Mouse (Mus musculus) embryonic stem cell, embryonic (primary cell): ENCODE data around the gene Arhgef38.

ENCODE experiments used
- CTCF ChIA-PET, 4 experiments: fragments of 300-600 bp in 2 of 4; fragments of 350-600 bp in 2 of 4; sonication (Branson Sonifier 250); formaldehyde crosslinking; loops; one replicate each; lab custom pipeline; 2022; ENCODE audit warnings: inconsistent platforms in 2 of 4; lab: Charles Lee
- POLR2A ChIA-PET, 4 experiments: fragments of 300-600 bp in 2 of 4; fragments of 350-600 bp in 2 of 4; sonication (Branson Sonifier 250); formaldehyde crosslinking; loops; one replicate each; lab custom pipeline; 2022; ENCODE audit warnings: antibody characterized with exemption in 4 of 4, inconsistent platforms in 1 of 4; lab: Charles Lee

Arhgef38 gene

DNA sequence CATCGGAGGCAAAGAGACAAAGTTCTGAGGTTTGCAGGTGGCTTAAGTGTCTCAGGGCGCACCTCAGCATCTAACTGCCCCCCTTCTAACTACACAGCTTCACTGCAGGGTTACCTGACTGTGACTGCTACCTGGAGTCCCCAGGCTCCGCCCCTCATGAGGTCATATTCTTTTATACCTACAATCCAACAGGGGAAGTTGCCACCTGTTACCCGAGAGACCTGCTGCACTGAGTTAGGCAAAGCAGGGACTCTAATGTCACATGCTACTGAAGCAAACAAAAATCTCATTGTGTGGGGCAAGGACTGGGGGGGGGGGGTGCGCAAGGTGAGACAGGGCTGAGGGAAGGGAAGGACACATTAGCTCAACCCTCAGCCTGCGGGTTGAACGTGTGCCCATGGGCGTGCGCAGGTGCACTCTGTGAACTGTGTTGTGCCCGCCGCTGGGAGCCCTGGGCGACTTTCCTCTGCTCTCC is at the start of gene Arhgef38:
Arhgef38 (minus strand) TSS at position 129 of the 475 bp plus-strand sequence.
- CTCF ChIA-PET: interaction anchor here in 2 of 4 experiments (0.6 to 1.0 kb wide), 2 partner anchors 11 to 80 kb away, joined by 3 to 8 read pairs; no protein-coding TSS in a partner anchor
- POLR2A ChIA-PET: interaction anchor here in 1 of 4 experiments (0.8 kb wide), 1 partner anchor 34 kb away, joined by 5 read pairs; no protein-coding TSS in a partner anchor

DNA sequence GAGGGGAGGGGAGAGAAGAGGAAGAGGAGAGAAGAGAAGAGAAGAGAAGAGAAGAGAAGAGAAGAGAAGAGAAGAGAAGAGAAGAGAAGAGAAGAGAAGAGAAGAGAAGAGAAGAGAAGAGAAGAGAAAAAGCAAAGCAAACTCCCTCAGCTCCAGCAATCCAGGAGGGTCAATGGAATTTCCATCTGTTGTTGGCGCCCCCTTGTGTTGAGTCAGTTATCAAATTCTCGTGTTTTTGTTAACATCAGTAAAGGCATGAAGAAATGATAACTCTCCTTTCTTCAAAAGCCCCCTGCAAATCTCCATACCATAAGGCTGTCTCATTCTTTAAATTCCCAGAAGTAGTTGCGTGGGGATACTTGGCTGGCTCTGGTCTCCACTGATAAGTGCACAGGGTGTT is 37.1 kb upstream of the Arhgef38 start:
- ChIA-PET CTCF (interaction anchor here (0.6 to 2.2 kb wide), 9 partner anchors 13 to 525 kb away, joined by 3 to 8 read pairs (median 4); partner anchors contain the start of gene Npnt (in 1 of the 4)), POLR2A (interaction anchor here in 2 of 4 experiments (0.6 to 0.7 kb wide), 2 partner anchors 45 to 737 kb away, joined by 3 read pairs; no protein-coding TSS in a partner anchor)

DNA sequence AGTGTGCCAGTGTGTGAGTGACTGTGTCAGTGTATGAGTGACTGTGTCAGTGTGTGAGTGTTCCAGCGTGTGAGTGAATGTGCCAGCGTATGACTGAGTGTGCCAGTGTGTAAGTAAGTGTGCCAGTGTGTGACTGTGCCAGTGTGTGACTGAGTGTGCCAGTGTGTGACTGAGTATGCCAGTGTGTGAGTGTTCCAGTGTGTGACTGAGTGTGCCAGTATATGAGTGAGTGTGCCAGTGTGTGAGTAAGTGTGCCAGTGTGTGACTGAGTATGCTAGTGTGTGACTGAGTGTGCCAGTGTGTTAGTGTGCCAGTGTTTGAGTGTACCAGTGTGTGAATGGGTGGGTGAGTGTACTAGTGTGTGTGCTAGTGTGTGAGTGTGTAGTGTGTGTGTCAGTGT is 24.1 kb upstream of the Arhgef38 start:
- CTCF ChIA-PET: no interaction called here
- POLR2A ChIA-PET: no interaction called here

DNA sequence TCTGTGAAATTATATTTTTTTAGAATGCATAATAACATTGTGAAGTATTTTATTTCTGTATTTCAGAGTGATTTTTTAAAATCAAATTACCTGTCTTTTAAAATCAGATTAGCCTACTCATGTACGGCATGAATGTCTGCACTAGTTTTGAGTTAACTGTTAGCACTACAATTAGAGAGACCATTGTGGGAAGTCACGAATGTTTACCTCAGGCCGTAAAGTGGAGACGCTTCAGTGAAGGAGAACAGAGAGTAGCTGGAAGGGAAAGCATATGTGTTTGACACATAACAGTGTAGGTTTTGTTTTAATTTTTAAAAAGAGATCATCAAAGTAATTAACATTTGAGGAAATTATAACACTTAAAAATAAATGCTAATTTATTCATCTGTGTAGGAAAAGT is 21.1 kb upstream of the Arhgef38 start:
- POLR2A ChIA-PET: no interaction called here
- CTCF ChIA-PET: no interaction called here

DNA sequence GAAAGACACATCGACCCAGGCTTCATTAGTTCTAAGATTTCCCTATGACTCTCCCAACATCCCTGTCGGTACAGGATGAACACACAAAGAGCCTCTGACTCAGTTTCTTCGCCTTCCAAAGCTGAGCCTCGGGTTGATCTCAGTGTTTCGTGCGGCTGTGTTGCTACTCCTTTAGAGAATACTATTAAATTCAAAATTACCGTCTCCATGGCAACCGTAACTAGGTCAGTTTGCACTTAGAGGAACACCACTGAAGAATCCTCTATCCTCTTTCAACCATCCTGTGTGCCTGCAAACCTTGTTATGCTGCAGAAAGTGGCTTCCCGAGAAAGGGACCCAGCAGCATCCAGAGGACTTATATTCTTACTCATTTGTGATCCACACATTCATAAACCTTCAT is 9.3 kb upstream of the Arhgef38 start:
- ChIA-PET POLR2A (no interaction called here), CTCF (no interaction called here)

DNA sequence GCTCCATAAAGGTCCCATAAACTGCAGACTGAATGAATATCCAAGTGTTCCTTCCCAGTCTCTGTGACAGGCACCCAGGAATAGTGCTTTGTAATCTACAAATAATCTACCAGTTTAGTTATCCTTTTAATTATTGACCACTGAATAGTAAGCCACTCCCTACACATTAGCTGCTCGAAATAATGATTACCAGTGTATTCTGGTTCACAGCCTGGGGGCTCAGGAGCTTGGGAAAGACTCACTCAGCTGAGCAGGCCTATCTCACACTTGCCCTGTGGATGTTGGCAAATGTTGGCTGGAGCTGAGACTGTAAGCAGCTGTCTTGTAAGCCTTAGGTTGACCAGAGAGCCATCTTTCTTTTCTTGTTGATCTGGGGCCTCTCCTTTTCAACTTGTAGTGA is 7.2 kb upstream of the Arhgef38 start:
- ChIA-PET CTCF (no interaction called here), POLR2A (interaction anchor here in 1 of 4 experiments (1.8 kb wide), 1 partner anchor 150 kb away, joined by 4 read pairs; the partner anchor contains the start of genes Gstcd and Ints12)

DNA sequence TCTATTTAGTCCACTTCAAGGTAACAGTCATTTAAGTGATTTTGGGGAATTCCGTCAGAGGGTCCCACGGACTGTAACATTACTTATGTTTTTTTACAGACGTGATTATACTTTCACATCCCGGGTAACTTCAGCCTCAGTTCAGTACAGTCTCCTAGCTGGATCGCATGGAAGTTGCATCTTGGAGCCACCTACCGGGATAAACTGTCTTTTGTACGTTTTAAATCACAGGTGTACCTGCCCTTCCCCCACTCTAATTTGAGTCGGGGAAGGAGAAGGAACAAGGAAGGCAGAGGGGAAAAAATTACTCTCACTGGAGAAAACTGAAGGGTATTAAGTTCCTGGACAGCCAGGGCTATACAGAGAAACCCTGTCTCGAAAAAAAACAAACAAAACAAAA is 756 bp downstream of the Arhgef38 start:
- CTCF ChIA-PET: no interaction called here

DNA sequence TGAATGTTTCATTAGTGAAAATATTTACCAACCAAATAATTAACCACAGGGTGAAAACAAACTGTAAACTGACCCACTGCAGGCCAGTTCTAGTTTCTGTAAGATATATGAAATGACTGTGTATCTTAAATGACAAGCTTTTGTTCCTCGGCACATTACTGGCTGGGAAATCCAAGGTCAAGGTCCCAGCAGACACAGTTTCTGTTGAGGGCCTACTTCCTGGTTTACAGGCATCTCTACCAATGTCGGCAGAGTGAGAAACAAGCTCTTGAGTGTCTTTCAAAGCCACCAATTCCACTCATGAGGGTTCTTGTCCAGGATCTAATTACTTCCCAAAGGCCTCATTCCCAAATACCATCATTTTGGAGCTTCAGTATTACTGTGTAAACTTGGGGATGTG is 4.3 kb downstream of the Arhgef38 start:
- ChIA-PET CTCF (no interaction called here), POLR2A (interaction anchor here in 1 of 4 experiments (0.5 kb wide), 1 partner anchor 185 kb away, joined by 4 read pairs; no protein-coding TSS in a partner anchor)

More for the DNA sequence above, 756 bp downstream of the Arhgef38 start:
- POLR2A ChIA-PET: no interaction called here

DNA sequence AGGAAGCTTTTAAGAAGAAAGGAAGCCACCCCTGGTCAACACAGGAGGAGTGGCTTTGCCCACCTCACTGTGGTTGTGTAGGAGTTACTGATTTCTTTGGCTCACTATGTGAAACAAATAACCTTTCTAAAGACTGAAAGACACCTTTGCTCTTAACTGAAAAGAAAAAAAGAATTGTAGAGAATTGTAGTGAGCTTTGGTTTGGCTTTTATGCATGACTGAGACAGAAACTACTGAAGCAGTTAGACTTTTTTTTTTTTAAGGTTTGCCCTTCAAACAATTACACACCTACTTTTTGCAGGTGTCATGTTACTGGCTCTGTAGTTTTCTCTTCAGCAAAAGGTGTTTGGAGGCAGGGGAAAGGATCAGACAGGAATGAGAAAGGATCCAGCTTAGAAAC is 5.2 kb downstream of the Arhgef38 start:
- ChIA-PET POLR2A (no interaction called here), CTCF (no interaction called here)

DNA sequence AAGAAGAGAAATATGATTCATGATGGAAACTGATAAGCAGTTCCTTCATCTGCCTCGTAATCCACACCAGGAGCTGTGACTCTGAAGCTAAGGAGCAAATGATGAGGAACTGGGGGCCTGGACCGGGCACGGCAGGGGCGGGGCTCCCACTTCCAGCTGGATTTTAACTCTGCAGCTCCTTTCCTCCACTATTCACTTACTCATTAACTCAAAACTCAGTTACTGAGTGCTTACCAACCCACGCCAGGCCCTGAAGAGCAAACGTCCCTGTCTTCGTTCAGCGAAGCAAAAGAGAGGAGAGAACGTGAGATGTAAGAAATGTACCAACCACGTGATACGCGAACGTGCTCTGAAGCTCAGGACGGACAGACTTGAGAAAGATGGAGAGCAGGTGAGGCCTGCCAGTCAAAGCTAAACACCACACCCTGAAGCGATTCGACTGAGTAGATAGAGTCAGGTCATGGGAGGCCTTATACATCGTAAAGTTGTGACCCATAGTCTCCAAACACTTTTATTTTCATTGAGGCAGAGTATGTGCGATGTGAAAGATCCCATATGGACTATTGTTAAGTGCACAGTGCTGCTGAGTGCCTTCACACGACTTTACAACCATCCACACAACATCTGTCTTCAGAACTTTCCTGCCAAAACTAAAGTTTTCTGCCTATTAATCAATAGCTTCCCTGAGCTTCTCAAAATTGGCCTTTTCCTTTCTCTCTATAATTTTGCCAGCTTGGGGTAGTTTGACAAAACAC is 7.3 kb downstream of the Arhgef38 start:
- ChIA-PET CTCF (no interaction called here), POLR2A (no interaction called here)

DNA sequence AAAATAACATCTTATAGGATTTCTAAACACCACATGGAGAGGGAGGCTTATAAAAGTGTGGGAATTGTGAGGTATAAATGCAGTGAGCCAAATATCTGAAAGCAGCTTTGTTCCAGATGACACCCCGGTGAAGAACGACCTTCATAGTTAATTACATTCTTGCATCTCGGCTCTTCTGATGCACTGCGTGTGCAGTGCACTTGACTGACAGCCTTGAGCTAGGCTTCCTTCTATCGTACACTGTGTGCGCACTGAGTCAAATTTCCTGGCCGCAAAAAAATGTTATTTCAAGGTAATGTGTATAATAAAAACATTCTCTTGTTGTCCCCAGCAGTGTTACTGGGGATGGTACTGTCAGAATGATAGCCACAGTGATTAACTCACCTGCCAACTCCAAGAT is 16.2 kb downstream of the Arhgef38 start:
- POLR2A ChIA-PET: no interaction called here
- CTCF ChIA-PET: no interaction called here

DNA sequence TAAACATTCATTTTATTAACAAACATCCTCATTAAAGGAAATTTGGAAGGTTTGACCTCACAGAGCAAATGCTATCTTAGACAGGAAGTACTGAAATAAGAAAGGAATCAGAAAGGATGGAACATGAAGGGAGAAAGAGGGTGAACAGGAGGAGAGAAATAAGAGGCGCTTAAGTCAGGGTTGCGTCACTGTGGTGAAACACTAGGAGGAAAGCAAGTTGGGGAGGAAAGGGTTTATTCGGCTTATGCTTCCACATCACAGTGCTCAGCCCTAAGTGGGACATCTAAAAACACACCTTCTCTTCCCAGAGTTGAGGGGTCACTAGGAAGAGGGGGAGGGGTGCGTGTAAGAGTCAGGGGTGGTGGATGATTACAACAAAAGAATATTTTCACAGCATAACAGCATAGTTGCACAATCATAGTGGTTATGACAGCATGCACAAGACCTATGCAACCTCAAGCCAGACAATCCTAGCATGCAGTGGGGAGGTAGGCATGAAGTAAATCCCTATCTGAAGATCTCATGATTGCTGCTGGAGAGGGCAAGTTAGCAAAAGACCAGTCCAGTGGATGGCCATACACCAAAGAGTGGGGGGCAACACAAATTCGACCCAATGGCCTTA is 19.4 kb downstream of the Arhgef38 start:
- ChIA-PET CTCF (no interaction called here), POLR2A (no interaction called here)

DNA sequence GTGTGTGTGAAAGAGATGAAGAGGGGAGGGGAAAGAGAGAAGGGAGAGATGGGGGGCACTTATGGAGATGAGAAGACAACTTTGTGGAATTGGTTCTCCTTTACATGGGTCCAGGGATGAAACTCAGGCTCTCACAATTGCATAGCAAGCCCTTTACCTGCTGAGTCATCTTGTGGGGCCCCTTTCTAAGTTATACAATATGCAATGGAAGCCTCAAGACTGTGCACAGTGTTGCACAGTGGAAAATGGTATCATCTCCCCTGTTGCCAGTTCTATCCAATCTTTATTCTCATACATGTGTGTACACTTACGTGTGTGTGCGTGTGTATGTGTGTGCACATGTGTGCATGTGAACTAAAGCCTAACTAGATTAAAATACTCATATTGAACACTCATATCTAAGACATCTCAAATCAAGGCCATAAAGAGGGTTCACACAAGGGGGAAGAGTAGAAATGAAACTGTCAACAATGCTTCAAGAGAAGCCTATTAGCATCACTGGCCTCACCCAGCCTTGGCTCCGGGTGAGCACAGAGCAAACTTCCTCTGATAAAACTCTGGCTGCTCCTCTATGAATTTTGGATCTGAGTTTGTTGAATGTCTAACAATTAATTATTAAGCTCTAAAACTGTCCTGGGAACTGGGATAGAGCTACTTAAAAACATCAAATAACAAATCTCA is 21.2 kb downstream of the Arhgef38 start:
- CTCF ChIA-PET: no interaction called here
- POLR2A ChIA-PET: no interaction called here

DNA sequence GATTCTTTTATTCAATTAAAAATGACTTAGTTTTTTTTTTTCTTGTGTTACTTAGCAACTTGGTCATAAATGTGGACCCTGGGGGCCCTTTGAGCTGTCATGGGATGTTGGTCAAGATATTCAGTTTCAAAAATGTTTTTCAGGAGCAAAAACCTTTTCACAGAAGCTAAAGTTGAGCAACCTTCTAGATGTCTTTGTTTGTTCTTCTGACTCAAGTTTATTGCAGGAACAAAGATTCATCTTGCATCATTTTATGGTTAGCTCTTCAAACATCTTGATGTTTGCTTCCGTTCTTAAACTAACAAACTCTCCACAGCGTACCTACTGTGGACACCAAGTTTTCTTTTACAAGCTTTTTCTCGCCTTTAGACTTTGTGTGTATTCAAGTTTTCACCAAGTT is 23.4 kb downstream of the Arhgef38 start:
- ChIA-PET CTCF (no interaction called here), POLR2A (no interaction called here)

DNA sequence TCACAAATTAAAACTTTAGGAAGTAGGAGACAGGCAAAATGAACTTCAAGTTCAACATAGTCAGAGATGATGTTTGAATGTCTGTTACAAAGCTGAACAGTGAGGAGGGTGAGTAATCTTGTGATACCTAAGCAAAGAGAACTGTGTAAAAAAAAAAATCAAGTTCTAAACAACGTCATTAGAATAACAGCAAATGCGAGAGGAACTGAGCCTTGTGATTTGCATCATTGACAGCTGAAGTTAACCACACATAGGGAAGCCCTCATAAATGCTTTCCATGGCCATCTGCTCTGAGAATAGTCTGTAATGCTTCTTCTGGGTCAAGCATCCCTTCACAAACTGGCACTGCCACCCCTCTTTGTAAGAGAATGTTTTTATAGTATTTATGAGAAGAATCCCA is 31.0 kb downstream of the Arhgef38 start:
- POLR2A ChIA-PET: no interaction called here
- CTCF ChIA-PET: no interaction called here

DNA sequence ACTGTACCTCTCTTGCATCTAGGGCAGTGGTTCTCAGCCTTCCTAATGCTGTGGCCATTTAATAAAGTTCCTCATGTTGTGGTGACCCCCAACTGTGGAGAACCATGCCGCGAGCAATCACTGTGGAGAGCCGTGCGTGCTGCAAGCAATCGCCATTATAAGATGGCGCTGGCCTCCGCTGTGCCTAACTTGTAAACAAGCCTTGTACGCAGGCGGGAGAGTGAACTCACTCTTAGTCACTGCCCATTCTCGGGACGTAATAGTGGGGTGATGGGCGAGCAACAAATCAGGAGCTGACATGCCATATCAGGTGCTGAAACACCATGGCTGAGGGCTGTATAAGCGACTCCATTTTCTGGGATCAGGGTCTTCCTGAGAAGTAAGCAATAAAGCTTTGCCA is 32.6 kb downstream of the Arhgef38 start:
- CTCF ChIA-PET: no interaction called here

DNA sequence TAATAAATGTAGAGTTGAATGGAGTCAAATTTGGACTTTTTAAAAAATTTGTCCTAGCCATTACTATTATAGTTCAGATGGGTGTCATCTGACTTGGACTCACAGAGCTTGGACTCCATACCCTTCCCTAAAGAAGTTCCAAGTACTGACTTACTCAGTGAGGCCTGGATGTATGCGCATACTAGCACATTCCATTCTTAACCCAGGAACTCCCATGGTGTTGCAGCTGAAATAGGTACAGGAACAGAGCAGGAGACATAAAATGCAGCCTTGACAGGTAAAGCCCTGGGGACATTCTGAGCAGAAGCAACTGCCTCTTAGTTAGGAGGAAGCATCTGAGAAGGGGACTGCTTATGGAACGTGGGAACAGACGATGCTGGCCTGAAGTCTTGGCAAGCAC is 45.8 kb downstream of the Arhgef38 start:
- CTCF ChIA-PET: interaction anchor here in 1 of 4 experiments (0.6 kb wide), 1 partner anchor 41 kb away, joined by 3 read pairs; no protein-coding TSS in a partner anchor

More for the DNA sequence above, 32.6 kb downstream of the Arhgef38 start:
- POLR2A ChIA-PET: no interaction called here

DNA sequence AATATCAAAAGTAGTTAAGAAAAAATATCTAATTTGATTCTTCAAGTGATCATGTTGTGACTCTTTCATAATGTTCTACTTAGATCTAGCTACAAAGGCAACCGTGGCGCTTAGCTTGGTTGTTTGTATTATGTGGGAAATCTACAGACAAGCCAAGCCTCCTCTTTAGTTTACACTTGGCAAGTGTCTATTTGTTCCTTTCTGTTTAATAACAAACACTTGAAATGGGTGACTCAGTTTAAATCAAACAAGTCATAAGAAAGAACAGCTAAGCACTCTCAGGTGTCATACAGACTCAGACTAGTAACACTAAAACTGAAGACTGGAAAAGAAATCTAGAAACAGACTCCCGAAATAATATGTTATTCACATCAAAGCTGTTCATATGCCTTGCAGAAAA is 47.2 kb downstream of the Arhgef38 start:
- ChIA-PET CTCF (no interaction called here), POLR2A (no interaction called here)

More for the DNA sequence above, 45.8 kb downstream of the Arhgef38 start:
- POLR2A ChIA-PET: interaction anchor here in 1 of 4 experiments (1.0 kb wide), 1 partner anchor 97 kb away, joined by 4 read pairs; the partner anchor contains the start of genes Gstcd and Ints12

DNA sequence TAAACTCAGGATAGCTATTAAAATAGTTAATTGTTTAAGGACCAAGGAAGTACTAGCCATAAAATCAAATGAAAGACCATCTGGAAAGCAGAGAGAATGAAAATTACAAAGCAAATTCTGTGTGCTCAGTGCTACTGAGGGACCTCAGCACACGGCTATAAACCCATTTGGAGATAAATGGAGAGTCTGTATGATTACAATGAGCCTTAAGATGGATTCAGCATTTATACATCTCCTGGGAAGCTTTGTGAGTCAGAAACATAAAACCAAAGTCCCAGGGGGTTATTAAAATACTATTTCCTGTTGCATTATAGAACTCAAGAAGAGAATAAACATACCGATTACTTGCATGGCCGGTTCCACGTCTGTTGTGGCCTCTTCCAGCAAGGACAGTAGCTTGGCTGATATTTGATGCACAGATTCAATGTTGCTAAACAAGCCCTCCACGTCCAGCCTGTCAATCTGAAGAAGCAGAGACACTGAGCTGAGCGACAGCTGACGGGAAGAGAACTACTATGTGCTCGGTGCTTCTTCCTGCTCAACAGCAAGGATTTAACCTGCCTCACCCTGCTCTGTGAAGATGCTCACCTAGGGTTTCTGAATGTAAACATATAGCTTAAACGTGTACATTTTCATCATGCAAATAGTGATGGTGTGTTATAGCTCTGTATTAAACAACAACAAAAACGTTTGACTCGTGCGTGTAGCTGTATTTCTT is 58.6 kb downstream of the Arhgef38 start:
- POLR2A ChIA-PET: interaction anchor here in 1 of 4 experiments (1.1 kb wide), 1 partner anchor 84 kb away, joined by 3 read pairs; the partner anchor contains the start of genes Gstcd and Ints12
- CTCF ChIA-PET: no interaction called here
